Mouse (Mus musculus) G1E (cell line): ENCODE measurements around the gene Alkbh7.

Source experiments
- CTCF ChIP-seq: IDR thresholded peaks from 2 replicates; pipeline ENCODE4 v1.5.1; 2012; ENCODE audit warnings: low read depth, low read length, inconsistent platforms, mixed read lengths
- POLR2AphosphoS5 ChIP-seq: IDR thresholded peaks from 2 replicates; pipeline ENCODE4 v1.6.1; 2012; ENCODE audit warnings: low read depth, low read length, inconsistent platforms; ENCODE audit not compliant: insufficient replicate concordance

GRCm38 (mm10) chr17:57047406-57047805, 50.3 kb downstream of the Alkbh7 start:
- TF ChIP-seq CTCF (no peak), POLR2AphosphoS5 (no peak)
